Mouse (Mus musculus) lung, adult 2 months (tissue): ENCODE results near the gene Carm1.

Experiments
- CTCF ChIP-seq: fragments of 200-500 bp; IDR thresholded peaks from 2 replicates; pipeline ENCODE4 v1.5.1; 2011; ENCODE audit warnings: mild to moderate bottlenecking, low read length, control low read depth; ENCODE audit not compliant: insufficient read depth
- POLR2A ChIP-seq: fragments of 200-500 bp; IDR thresholded peaks from 2 replicates; pipeline ENCODE4 v1.6.1; 2011; ENCODE audit warnings: low read depth, mild to moderate bottlenecking, control low read depth, low read length, borderline replicate concordance; ENCODE audit errors: extremely low read depth

DNA sequence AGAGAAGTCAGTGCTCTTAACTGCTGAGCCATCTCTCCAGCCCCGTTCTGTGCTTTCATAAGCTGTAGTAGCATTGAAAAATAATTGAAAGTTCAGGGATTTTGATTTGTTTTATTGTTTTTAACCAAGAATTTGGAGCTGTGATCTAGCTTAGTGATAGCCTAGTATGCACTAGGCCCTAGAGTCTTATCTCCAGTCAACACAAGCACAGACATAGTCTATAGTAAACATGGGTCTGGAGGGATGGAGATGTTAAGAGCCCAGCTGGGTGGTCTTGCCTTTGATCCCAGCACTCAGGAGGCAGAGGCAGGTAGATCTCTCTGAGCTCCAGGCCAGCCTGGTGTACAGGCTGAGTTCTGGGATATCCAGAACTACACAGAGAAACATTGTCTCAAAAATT, 76.0 kb downstream of the Carm1 start:
- TF ChIP-seq POLR2A (no peak), CTCF (no peak)
